Mouse (Mus musculus): ENCODE measurements around the gene Gpr135. TPM values are rescaled to one million over a fixed set of nuclear protein-coding genes. Genes with fewer than 3 reads are reported as not detected.

Gene Gpr135
- 1 to 10 TPM; 1.1 to 1.3 TPM for total RNA-seq (2021)
- long read RNA-seq, experiment 1, partial matches to known transcripts, result 0 of 1 reads
- long read RNA-seq, experiment 1, other reads (novel, unspliced or antisense), result 0 of 1 reads
- long read RNA-seq, experiment 2, partial matches to known transcripts, result 0 of 1 reads
- long read RNA-seq, experiment 2, other reads (novel, unspliced or antisense), result 0 of 1 reads

DNA sequence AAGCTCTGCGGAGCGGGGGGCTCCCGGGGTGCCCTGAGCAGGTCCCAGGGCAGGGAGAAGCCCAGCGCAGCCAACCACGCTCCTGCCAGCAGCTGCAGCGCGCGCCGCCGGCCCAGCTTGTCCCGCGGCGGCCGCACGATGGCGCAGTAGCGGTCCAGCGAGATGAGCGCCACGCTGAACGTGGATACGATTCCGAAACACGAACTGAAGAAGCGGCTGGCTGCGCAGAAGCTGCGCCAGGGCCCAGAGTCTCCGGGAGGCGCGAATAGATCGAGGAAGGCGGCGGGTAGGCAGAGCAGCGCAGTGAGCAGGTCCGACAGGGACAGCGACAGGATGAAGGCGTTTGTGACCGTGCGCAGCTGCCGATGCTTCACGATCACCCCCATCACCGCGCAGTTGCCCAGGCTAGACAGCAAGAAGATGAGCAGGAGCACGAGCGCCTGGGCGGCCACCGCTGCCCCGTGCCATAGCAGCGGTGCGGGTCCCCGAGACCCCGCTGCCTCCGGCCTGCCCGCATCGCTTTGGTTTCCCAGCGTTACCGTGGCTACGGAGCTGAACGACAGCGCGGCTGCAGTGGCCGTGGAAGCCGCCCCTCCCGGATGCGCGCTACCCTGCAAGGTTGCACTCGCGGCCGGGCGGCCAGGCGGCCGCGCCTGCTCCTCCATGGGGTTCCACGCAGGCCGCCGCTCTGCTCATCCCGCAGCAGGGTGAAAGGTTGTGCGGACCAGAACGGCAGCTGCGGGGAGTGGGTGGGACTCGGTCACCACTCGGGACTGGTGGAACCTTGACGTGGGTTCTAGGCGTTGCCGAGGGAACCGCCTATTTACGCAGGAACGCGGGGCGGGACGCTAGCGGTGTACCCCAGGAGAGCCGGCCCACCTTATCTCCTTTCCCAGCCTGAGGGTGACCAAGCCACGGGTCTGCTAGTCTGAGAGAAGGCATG lies at the start of gene Gpr135:
Gpr135 (minus strand) TSS at position 799 of the 943 bp plus-strand sequence.
- peak; percentile 77 to 85 for DNase-seq (ENCODE audit: low spot score in 2 of 2)

DNA sequence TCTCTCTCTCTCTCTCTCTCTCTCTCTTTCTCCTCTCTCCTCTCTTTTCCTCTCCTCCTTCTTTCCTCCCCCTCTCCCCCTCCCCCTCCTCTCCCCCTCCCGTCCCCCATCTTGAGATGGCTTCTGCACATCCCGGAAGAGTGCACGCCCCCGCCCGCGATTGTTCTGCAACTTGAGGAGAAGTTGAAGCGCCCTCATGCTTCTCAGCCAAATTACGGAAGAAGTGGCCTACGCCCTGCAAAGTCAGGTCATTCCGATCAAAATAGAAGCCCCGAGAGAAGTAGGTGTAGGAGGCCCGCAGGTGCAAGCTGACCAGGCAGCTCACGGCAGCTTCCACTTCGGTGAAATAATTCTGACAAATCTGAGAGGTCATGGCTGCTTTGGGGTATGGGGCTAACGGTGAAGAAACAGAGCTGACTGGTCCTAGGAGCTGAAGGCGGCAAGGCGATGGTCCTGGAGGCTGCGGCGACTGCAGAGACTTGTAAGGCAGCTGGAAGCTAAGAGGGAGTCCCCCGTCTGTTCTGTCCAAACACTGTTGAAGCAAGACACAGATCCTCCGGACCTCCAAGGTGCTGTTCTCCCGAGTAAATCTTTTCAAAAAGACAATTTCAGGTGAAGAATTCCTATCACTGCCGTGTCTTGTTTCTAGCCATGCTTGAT lies 44.9 kb upstream of the Gpr135 start:
- no peak for DNase-seq (ENCODE audit: low spot score in 2 of 2)

DNA sequence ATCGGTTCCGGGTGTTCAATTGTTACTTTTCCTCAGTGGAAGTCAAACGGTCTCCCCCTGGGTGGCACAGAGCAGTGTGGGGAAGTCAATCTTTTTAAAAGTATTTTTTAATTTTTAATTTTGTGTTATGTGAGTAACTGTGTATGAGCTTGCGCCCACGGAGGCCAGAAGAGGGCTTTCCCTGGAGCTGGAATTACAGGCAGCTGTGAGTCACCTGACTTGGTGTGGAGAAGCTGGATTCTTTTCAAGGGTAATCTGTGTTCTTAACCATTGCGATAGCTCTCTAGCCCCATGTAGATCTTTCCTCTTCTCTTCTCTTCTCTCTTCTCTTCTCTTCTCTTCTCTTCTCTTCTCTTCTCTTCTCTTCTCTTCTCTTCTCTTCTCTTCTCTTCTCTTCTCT lies 44.2 kb upstream of the Gpr135 start:
- DNase-seq (ENCODE audit: low spot score in 2 of 2), result no peak

DNA sequence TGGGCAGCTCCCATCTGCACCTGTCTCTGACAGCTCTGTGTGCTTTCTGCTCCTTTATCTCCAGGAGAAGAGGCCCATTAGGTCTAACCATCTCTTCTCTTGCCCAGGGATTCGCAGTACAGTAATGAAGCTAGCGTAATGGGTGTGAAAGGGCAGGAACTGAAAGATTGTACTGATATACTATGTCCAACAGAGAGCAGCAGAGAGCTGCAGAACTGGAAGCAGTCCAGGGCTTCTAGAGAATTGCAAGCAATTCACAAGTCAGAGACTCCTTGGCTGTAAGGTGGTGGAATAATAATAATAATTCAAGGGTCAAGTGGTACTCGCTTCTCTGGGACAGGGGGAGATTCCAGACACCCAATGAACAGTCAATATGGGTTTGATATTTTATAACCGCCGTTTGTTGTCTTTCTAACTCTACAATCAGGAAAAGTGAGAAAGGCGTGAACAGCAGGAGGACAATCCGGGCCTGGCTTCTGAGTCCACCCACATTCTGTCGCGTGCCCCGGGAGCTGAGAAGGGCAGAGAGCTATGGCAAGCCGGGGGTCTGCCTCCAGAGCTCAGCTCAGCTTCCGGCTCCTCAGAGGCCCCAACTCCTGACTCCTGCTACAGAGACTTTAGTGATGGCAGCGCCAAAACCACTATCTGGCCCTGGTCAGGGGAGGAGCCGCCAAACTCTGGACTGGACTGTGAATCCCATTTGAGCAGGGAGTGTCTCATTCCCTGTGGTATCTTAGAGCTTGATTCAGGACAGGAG lies 33.8 kb upstream of the Gpr135 start:
- peak; percentile 29 to 65 for DNase-seq (ENCODE audit: low spot score in 2 of 2)

DNA sequence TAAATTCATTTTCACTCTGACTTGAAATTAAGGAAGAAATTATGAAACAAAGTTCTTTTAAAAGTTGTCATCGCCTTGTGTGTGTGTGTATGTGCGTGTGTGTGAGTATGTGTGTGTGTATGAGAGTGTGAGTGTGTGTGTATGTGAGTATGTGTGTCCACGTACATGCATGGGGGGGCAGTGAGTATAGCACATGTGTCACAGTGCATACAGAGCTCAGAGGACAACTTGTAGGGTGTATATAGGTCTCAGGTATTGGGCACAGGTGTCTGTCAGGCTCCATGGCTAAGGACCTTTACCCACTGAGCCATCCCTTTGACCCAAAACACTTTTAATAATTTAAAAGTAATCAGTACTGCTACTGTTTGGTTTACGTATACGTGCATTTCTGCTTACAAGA lies 33.1 kb upstream of the Gpr135 start:
- DNase-seq (ENCODE audit: low spot score in 2 of 2), result no peak

DNA sequence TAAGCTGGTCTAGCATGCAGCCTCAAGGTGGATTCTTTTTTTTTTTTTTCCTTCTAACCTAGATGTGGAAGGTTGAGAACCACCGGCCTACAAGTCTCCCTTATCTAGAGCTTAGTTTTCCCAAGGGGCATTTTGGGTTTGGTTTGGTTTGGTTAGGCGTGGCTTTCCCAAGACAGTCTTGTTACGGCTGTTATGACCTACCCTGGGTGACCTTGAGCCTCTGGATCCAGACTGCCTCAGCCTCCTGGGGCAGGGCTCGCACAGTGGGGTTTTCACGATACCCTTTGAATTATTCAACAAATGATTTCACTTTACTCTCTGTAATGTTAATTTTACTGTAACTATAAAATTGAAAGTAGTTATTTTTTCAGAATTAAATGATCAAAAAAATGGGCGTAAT lies 31.9 kb upstream of the Gpr135 start:
- no peak for DNase-seq (ENCODE audit: low spot score in 2 of 2)

DNA sequence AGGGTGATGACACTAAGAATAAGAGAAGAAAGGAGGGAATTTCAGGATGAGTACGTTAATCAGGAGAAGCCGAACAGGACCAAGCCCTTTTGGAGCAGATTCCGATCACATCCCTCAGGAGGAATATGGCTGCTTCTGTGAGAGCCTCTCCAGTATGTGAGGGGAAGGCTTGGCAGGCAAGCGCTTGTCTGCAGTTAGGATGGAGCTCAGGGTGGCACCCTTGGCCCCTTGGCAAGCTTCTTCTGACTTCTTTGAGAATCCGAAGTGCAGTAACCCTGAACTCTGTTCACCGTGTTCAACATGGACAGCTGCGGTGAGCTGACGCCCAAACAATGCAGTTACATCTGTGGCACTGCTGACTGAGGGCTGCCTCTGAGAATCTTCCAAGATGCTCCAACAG lies 26.0 kb upstream of the Gpr135 start:
- no peak for DNase-seq (ENCODE audit: low spot score in 2 of 2)

DNA sequence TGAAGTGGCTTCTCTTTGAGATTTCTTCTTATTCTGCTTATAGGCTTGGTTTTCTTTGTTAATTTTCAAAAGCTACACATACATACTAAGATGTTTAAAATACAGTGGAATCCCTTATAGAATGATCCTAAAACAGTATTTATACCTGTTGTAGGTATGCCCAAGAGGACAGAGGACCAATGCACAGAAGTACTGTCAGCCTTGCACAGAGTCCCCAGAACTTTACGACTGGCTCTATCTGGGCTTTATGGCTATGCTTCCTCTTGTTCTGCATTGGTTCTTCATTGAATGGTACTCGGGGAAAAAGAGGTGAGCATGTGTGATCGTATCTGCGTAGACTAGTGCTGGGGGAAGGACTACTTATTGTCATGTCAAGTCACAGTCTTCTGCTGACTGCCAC lies 18.9 kb upstream of the Gpr135 start:
- DNase-seq (ENCODE audit: low spot score in 2 of 2), result no peak

DNA sequence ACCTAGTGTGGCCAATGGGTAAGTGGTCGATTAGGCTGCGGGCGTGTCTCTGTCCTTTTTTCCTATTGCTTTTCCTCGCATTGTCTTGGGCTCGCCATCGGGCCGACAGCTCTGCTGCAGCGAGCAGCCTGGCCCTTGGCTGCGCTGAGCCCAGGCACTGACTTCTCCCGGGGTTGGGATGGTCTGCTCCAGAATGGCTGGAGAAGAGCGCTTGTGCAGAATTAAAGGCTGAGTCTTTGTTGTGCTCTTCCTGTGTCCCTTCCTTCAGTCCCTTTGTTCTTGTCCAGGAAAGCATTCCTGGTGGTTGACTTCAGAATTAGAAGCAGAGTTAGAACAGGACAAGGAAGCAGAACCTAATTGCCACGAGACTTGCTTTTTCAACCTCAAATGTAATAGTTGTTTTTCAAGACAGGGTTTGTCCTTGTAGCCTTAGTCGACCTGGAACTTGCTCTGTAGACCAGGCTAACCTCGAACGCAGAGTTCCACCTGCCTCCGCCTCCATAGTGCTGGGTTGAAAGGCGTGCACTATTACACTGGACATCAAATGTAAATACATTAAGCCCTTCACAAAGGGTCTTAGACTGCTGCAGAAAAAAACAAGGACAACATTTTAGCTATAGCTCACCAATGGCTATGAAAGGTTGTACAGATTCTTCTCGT lies 15.4 kb upstream of the Gpr135 start:
- no peak for DNase-seq (ENCODE audit: low spot score in 2 of 2)

DNA sequence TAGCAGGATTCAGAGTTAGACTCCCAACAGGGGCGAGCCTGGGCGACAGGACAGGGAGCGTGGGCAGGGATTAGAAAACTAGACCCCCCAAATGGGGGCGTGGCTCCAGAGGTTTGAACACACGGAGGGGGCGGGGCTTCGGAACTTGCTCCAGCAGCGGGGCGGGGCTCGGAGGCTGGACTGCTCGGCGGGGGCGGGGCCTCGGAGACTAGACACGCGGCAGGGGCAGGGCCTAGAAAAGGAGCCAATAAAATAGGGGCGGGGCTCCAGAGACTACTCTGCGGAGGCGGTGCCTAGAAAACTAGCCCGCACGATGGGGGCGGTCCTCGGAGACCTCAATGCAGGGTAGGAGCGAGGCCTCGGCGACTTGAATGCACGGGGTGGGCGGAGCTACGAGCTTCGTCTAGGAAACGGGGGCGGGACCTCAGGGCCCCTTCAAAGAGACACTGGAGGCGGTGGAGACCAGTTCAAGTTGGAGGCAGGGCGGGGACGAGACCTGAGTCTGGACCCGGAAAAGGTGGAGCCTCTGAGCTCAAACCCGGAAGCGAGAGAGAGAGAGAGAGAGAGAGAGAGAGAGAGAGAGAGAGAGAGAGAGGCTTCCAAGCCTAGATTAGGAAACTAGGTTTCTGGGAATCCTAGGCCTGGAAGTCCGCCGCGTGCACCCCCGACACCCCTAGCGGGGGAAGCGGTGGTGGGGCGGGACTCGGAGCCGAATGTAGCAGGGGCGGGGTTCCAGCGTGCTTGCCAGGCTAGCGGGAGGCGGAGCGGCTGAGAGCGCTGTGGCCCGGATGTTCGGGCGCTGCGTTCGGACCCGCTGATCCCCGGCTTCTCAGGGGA lies 14.6 kb upstream of the Gpr135 start, which contains the start of the genes L3hypdh and Jkamp:
L3hypdh (minus strand) TSS at position 111 of the 837 bp plus-strand sequence.
Jkamp (plus strand) TSS at position 261 of the 837 bp plus-strand sequence.
- DNase-seq (ENCODE audit: low spot score in 2 of 2), result peak; percentile 99 to 100

DNA sequence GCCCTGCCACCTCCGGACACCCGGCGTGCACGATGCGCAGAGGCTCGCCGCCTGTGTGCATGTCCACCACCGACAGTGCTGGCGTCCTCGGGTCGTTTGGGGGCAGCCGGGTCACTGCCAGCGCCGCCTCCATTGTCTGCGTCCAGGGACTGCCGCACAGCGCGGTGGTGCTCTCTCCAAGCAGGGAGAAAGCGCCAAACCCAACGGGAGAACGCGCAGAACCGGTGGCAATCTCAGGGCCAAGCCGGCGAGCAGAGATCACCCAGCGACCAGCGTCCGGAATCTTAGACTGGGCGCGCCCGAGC lies 14.1 kb upstream of the Gpr135 start:
- DNase-seq (ENCODE audit: low spot score in 2 of 2), result no peak

DNA sequence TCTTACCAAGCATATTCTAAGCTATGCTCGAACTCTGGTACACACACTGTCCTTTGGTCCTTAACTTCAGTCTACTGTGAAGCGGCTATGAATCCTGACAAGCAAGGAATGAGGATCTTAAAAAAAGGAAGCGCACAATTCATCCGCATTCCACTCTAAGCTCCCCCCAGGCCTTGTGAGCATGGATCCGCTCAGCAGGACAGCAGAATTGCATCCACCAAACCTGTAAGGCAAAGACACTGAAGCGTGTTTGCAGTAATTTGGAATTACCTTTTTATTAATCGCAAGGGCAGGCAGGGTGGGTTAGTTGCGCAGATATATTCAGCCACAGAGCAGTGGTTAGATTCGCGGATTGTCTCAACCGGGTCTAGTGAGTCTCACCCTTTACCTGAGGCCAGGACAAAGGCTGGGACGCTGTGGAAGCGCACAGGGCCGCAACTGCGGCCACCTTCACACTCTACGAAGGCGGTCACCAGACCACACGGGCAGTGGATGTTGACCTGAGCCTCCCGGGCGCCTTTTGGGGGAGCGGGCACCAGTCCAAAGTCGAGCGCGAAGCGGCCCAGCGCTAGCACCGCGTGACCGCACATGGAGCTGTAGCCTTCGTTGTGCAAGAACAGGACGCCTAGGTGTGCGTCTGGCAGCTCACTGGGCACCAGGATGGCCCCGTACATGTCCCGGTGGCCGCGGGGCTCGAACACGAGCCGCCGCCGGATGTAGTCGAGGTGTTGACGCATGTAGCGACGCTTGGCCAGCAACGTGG lies 13.5 kb upstream of the Gpr135 start:
- peak in 1 of 2 experiments; percentile 66 for DNase-seq (ENCODE audit: low spot score in 2 of 2)

DNA sequence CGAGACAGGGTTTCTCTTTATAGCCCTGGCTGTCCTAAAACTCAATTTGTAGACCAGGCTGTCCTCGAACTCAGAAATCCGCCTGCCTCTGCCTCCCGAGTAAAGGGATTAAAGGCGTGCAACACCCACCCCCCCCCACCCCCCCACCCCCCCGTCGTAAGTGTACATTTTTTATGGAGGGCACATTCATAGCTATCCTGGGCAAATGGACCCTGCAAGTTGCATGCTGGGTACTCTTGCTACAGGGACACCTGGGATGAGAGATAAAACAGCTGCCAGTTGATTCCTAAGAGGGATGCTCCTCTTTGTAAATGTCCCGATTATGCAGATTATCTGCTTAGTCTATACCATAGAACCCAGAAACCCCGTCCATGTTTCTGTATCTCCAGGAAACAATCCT lies 12.3 kb upstream of the Gpr135 start:
- DNase-seq (ENCODE audit: low spot score in 2 of 2), result no peak

DNA sequence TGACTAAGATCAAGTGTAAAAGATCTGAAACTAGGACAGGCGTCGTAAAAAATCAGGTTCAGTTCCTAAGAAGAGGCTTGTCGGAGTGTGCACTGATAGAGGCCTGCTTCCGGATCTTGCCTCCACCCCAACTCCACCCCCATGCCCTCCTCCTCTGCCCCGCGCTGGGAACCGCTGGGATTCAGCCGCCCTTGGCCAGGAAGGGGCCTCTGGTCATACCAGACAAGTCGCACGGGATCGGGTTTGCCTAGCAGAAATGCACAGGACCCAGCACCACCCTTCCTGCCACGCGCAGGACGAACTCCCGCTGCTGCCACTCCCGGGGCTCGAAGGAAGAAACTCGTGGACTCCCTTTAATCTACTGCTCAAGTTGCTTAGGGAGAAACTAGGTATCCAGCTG lies 11.4 kb upstream of the Gpr135 start:
- DNase-seq (ENCODE audit: low spot score in 2 of 2), result peak in 1 of 2 experiments; percentile 18

DNA sequence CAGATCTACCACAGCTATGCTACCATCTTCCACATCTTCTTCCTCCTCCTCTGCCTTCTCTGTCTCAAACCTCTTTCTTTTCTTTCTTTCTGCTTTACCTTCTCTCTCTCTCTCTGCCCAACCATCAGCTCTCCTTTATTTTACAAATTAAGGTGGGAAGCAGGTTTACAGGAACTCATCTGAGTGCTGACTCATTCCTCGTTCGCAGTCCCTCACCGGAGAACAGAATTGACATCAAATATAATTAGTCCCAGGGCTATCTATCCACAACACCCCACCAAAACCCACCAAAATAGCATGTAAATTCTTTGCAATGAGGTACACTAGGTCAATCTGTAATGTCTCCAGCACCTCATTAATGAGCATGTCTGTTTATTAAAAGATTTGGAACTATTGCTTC lies 11.0 kb upstream of the Gpr135 start:
- DNase-seq (ENCODE audit: low spot score in 2 of 2), result no peak

DNA sequence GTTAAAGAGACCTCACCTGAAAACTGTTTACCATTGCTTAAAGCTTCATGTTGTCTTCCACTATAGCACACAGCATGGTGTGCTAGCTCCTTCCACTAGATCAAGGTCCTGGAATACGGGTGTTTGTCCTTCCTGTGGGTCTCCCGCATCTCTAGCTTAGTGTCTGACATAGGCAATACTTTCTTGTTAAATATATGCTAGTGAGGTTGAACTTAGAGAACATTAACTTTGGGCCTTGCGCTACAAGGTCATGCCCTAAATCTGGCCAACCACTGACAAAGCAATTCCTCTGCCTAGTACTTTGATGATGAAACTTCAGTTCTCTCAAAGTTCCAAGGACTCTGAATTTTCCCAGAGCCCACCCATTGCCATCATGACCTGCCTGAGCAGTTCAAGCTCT lies 7.3 kb upstream of the Gpr135 start:
- no peak for DNase-seq (ENCODE audit: low spot score in 2 of 2)

DNA sequence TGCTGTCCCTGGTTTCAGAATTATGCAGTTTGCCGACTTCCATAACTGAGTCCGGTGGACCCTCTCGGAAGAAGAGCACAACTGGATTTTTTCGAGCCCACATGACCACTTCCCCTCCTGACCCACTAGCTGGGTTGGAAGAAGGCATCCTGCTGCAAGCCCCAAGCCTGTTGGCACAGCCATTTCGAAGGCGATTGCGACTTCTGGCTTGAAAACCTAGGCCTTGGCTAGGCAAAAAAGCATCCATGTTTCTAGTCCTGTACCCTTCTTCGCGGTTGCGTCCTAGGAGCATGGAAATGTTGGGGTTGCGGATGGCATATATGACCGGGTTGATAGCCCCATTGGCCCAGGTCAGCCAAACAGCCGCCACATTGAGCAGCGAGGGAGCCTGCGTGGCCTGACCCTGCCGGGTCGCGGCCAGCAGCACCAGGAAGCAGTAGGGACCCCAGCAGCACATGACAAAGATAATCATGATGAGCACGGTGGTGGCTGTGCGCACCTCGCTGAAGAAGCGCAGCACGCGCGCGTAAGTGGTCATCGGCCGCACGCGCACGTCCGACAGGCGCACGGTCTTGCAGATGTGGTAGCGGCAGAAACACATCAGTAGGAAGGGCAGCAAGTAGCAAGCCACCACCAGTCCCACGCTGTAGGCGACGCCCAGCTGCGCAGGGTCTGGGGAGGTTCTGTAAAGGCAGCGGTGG lies 1.1 kb downstream of the Gpr135 start:
- no peak for DNase-seq (ENCODE audit: low spot score in 2 of 2)

DNA sequence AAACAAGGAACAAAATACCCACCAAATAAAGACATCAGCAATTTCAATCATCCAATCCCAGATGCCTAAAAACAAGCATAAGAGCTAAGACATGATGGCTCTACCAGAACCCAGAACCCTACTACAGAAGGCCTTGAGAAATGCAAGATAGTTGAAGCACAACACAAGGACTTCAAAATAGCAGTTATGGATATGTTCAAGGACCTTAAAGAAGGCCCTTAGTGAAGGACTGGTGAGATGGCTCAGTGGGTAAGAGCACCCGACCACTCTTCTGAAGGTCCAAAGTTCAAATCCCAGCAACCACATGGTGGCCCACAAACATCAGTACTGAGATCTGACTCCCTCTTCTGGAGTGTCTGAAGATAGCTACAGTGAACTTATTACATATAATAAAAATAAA lies 13.1 kb downstream of the Gpr135 start:
- DNase-seq (ENCODE audit: low spot score in 2 of 2), result no peak

DNA sequence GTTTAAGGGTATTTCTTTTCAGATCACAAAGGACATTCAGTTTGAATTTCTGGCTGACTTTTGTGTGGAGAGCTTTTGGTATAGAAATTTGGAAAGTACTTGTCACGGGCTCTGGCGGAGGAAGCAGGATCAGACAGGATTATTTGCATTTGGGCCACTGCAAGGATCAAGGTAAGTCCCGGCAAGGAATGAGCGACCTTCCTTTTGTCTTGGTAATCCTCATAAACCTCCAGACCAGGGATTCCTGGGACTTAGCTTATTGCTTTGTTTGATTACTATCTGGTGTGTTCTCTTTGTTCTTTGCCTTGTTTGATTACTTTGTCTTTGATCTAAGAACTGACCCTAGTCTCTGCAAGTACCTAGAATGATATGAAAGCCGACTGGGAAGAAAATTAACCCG lies 17.1 kb downstream of the Gpr135 start:
- no peak for DNase-seq (ENCODE audit: low spot score in 2 of 2)

Measured in gastrocnemius, postnatal 4 days (tissue).